Mouse (Mus musculus): ENCODE data around the gene Igfbp2.

Igfbp2 gene

DNA sequence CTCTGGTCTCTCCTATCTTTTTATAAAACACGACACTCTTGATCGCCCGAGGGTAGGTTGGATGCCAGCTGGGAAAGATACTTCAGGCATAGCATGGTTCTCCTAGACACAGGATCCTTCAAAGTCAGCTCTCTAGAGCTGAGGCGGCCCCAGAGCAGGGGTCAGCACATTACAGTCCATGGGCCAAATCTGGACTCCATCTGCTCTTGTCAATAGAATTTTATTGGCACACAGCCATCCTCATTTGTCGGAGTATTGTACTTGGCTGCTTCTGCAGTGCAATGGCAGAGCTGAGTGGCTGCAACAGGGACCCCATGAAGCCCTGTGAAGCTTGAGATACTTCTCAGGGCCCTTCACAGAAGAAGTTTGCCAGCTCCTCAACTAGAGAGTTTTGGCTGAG is 9.1 kb upstream of the Igfbp2 start:
- no peak for DNase-seq (ENCODE audit: low read depth, low spot score)

DNA sequence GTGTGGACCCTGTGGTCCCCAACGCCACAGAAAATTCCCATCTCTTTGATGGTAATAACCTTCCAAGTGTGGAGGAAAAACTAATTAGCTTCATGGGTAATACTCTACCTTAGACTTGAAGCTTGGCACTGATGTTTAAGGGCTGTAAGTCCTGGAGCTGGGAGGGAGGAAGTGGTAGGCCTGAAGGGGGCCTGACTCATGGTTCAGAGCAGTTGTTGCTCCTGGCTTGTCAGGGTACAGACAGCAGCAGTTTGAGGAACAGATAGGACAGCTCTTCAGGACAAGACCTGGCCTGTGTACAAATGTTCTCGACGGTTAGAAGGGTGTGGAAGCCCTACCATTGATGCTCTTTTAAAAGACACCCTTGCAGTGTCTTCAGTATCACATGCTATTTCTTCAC is 8.7 kb upstream of the Igfbp2 start:
- DNase-seq (ENCODE audit: low read depth, low spot score), result no peak

DNA sequence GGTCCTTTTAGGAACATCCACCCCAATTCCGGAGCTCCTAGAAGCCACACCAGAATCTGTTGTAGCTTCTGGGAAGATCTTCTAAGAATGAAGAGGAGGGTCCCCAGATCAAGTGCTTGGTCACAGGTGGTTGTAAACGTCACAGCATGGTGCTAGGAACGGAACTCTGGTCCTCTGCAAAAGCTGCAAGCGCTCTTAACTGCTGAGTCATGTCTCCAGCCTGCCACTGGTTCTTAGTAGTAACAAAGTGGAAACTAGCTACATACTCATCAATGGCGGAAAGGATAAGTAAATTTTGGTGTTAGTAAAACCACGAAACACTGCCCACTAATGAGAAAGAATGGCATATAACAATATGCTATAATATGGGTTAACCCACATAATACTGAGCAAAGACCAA is 4.3 kb upstream of the Igfbp2 start:
- DNase-seq (ENCODE audit: low read depth, low spot score), result no peak

DNA sequence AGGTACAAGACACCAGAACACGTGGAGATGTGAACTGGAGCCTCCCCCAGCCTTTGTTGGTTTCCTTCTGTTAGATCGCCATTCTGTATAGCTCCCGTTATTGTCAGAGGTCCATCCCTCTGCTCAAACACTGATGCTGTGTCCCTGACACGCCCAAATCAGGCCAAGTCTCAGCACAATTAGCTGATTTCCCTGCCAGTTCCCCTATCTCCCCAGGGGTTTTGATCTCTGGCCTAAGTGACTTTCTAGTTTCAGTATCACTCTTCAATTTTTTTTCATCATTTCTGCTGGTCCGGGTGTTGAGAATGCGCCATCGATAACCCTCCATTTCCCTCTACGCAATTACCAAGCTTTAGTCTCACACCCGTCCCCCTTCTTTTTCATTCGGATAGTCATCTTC is 1.4 kb upstream of the Igfbp2 start:
- DNase-seq (ENCODE audit: low read depth, low spot score), result no peak

DNA sequence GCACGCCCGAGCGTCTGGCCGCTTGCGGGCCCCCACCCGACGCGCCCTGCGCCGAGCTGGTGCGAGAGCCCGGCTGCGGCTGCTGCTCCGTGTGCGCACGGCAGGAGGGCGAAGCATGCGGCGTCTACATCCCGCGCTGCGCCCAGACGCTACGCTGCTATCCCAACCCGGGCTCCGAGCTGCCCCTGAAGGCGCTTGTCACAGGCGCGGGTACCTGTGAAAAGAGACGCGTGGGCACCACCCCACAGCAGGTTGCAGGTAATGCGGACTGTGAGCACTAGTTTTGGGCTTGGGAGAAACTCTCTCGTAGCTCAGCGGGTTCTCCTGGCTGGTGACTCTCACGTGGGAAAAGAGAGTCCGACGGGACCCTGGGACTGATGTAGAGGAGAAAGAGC is 401 bp downstream of the Igfbp2 start:
- DNase-seq (ENCODE audit: low read depth, low spot score), result no peak

DNA sequence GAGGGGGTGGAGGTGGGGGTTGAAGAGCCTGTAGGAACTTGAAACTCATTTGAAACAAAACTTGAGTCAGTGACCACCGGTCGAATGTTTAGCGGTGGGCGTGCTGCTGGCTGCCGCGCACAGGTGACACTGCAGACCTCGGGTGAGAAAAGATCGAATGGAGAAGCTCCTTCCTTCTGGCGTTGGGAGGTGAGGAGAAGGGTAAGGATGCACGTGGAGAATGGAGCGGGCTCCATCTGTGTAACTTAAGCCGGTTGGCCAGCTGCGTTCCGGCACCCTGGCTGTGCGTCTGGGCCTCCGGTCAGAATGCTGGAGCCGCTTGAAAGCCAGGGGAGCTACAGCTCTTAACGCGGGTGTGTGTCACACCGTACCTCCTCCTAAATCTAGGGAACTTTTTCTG is 983 bp downstream of the Igfbp2 start:
- DNase-seq (ENCODE audit: low read depth, low spot score), result peak; percentile 63

DNA sequence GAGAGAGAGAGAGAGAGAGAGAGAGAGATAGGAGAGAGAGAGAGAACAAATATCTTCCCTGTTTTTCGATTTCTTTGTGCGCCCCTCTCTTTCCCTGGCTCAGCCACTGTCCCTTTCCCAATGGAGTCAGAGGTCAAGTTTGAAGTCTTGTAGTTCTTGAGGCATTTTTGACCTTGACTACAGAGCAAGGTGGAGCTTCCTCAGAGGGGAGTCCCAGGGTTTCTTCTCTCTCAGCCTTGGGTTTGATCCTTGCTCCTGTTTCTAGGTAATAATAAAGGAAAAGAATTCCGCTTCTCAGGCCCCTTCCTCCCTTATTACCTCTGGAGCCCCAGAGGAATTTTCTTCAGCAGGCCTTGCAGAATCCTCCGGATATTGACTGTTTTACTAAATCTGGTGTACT is 1.6 kb downstream of the Igfbp2 start:
- DNase-seq (ENCODE audit: low read depth, low spot score), result no peak

DNA sequence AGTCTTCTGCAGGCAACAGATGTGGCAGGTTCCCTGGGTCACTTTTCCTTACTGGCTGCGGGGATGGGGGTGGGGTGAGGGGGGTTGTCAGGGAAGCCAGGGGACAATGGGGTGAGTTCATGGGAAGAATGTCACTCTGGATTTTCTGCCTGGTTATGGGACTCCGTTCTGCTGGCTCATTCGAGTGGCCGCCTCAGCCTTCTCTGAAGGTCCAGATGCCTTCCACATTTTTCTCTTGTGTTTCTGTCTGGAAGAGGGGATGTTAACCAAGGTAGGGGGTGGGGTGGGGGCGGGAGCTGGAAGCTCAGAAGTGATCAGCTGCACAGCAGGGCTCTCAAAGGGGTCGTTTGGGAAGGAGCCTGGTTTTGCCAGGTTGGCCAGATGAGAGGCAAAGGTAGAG is 2.1 kb downstream of the Igfbp2 start:
- DNase-seq (ENCODE audit: low read depth, low spot score), result peak; percentile 48

DNA sequence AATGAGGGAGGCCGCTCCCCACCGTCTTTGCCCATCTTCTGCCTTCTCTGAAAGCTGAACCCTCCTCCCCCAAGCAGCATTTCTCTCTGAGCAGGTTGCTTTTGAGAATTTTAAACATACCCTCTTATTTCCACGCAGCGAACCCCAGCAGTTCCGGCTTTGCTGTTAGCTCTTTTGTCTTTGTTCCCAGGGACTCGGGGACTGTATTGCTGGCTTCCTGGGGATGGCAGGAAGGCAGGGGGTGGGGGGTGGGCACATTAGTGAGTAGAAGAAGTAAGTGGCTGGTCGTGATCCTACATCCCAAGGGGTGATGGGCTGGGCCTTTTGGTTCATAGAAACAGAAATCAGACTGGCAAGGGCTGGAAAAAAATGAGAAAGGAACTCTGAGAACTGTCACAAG is 2.6 kb downstream of the Igfbp2 start:
- DNase-seq (ENCODE audit: low read depth, low spot score), result no peak

DNA sequence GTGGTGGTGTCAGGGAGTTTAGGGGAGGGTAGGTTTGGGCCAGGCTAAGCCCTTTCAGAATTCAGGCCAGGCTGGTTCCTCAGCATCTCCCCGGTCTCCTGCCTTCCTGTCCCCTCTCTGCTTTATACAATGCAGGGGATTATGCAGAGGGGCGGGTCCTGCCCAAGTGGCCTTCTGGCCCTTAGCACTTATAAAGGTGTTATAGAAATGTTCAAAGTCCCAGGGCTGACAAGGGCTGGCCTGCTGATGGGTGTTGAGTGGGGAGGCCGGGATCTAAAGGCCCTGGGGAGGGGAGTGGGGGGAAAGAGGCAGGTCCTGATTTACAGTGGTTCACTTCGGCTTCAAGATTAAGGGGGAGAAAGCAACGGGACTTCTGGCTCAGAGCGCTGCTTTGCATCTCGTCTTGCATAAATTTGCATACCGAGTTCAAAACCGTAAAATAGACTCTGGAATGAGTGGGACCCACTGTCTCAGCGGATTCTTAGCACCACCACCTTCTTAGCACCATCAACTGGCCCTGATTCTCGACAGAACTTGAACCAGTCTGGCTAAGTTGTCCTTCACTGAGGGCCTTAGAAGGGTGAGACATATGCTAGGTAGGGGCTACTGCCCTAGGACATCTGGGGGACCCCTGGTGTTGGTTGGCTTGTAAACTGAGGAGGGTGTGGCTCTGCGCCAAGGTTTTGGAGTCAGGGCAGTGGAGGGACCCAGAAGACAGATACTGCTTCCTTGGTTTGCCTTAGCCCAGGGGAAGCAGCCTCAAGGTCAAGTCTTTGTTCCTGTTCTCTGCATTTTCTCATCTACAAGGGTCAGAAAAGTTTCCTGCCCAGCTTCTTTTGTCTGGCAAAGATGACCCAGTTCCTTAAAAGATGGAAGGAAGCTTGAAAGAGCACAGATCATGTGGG is 3.4 kb downstream of the Igfbp2 start:
- no peak for DNase-seq (ENCODE audit: low read depth, low spot score)

DNA sequence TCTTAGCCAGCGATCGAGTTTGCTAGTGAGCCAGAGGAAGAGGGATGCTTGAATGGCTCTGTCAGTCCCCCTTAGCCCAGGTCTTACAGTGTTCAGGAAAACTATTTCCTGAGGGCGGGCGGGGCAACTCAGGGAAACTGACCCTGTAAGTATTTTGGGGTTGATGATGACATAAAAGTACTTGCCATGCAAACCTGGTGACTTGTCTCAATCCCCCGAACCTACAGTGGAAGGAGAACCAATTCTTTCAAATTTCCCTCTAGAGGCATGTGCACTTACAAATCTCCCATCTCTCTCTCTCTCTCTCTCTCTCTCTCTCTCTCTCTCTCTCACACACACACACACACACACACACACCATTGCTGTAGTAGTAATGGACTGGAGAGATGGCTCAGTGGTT is 4.5 kb downstream of the Igfbp2 start:
- no peak for DNase-seq (ENCODE audit: low read depth, low spot score)

DNA sequence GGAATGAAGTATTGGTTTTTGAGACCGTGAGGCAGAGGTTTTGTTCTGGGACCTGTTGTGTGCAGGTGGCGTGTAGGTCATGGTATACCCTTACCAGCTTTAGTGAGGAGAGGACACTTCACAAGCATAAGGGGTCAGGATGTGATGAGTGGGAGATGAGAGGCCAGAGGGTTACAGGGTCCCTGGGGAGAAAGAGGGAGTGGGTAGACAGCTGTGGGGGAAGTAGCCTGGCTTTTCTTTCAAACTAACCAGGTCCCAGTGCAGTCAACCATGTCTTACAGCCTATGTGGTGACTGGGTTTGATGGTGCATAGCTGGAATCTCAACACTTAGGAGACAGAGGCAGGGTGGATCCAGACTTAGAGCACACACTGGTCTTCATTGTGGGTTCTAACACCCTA is 6.2 kb downstream of the Igfbp2 start:
- DNase-seq (ENCODE audit: low read depth, low spot score), result no peak

DNA sequence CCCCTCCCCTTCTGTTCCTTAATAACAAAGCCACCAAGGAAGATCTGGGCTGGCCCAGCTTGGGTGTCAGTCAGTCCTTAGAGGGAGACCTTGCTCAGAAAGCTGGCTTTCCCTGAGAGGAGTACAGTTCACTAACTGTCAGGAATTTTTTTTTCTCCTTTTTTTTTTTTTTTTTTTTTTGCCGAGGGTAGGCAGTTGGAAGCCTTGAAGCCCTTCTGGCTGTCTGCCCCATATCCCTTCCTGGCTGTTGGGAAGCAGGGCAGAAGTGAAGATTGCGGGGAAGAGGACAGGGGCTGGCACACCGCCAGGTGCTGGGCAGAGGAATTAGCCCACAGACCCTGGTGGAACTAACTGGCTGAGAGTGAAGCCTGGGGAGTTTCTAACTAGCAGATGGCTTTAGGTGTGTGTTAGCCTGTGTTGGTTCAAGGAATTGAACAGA is 8.4 kb downstream of the Igfbp2 start:
- DNase-seq (ENCODE audit: low read depth, low spot score), result no peak

DNA sequence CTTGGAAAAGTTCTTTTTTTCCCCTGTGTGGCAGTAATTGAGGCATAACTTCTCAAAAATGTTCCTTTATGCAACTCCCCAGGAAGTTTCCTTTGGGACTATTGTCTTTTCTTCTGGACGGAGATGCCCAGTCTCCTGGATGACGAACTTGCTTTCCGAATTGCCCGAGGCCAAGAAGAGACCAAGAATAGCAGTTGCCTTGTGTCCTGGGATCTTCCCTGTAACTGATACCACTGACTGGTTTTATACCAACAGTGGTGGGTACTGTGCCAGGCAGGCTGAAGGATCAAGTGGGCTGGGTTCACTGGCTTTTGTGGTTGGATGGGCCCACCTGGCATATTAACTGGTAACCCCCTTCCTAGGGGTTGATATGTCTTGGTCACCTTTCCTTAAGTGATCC is 9.3 kb downstream of the Igfbp2 start:
- DNase-seq (ENCODE audit: low read depth, low spot score), result no peak

DNA sequence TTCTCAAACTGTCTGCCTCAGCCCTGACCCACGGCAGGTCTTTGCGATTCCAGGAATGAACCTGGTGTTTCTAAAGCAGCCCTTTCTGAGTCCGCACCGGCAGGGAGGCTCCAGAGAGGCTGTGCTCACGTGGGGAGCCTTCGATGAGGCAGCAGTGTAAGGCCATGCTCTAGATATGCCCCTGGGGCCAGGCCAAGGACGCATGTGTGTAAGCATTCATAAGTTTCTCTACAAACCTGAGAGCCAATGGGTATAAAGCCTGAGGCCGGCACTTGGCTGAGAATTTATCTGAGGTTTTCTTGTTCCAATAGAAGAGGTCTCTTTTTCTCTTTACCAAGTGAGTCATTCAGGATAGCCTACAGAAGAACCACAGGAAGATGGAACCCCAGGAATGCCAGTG is 15.1 kb downstream of the Igfbp2 start:
- DNase-seq (ENCODE audit: low read depth, low spot score), result no peak

DNA sequence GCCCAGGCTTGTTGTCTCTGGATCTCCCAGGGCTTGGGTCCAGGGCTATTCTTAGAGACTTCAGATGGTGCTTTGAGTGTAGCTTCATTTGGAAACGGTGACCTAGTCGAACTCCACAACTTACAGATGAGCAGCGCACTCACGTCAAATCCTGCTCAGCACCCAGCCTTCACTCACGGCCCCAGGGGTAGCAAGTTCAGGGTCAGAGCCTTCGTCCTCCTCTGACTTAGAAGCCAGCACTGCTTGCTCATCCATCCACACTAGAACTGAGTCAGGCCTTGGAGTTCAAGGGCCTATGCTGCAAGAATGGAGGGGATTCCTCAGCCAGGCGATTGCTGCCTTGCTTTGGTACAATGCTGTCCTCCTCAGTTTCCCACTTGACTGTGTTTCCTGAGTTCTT is 15.5 kb downstream of the Igfbp2 start:
- no peak for DNase-seq (ENCODE audit: low read depth, low spot score)

DNA sequence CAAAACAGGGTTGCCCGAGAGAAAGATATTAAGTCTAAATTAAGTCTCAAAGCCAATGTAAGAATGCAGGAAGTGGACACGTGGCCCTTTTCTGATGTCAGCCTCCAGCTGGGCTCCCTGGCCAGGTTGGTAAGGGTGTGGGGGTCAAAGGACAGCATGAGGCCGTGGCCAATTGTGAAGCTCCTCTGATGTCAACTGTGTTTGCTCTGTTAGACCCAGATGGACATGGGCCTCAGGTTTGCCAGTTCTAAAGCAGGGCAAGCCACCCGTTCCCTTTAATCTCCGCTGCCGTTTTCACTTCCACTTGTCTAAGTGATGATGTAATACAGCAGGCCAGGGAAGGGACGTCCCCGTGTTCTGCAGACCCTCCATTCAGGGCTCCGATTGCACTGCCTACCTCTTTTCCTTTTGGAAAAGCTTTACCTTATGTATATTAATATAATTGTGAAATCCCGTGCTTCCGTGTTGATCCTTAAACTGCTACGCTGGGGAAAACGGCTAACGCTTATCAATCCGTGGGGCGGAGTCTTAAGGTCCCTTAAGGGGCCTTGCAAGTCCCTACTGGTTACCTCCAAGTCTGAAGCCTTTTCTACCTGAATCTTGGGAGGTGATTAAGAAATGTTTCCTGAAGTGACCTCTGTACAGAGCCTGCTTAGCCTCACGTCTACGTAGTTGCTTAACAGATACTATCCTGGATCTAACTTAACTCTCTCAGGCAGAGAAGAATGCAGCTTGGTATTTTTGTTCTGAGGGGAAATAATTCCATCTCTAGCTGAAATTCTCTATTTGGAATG is 18.6 kb downstream of the Igfbp2 start:
- DNase-seq (ENCODE audit: low read depth, low spot score), result no peak

DNA sequence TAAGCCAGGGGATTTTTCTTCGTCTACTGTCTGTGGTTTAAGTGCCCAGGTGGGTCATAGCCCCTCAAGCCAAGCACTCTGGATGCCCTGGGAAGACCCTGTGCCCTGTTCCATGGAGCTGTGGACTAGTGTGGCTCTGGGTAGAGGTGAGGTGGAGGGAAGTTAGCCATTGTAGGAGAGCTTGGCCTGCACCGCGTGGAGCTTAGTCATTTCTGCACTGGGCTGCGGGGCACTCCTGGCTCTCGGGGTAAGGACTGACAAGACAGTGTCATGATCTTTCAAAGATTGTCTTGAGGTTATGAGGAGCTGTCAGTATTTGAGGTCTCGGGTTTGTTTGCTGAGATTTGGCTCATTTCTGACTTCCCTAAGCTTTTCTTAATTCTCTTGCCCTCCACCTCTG is 20.4 kb downstream of the Igfbp2 start:
- DNase-seq (ENCODE audit: low read depth, low spot score), result no peak

DNA sequence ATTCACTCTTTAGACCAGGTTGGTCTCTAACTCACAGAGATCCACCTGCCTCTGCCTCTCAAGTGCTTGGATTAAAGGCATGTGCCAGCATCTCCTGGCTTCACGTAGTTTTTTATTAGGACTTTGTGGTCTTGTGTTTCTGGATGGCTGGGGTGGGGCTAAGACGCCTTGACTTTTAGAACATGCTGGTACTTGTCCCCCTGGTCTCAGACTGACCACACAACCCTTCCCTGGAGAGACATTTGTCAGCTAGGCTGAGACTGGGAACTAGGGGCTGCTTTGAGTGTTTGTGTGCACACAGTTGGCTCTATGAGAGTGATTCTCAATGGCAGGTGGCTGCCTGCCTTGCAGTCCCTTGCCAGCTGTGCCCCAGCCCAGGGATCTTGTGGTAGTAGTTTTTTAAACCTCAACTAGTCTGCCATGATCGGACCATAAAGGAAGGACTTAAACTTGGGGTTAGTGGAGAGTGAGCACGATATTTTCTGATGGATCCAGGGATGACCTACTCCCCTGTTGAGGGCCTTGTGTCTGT is 23.6 kb downstream of the Igfbp2 start:
- DNase-seq (ENCODE audit: low read depth, low spot score), result no peak

DNA sequence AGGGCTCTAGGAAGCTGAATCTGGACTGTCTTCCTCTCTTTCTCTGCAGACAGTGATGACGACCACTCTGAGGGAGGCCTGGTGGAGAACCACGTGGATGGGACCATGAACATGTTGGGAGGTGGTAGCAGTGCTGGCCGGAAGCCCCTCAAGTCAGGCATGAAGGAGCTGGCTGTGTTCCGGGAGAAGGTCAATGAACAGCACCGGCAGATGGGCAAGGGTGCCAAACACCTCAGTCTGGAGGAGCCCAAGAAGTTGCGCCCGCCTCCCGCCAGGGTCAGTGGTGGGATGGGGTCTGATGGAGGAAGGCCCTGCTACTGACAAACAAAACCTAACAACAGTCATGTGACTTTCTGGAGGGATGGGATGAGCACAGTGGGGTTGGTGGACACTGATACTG is 24.7 kb downstream of the Igfbp2 start:
- DNase-seq (ENCODE audit: low read depth, low spot score), result no peak

DNA sequence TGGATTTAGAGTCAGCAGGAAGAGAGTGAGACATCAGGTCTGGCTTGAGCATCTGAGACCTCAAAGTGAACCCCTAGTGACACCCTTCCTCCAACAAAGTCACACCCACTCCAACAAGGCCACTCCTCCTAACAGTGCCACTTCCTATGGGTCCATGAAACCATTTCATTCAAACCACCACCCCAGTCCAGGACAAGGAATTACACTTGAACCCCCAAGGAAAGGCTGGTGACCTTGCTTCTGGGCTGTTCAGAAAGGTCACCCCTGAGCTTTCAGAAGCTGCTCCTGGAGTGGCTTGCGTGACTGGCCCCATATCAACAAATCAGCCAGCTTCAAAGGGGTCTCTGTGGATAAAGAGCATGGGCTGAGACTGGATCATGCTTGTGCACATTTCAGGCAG is 29.5 kb downstream of the Igfbp2 start:
- no peak for DNase-seq (ENCODE audit: low read depth, low spot score)

DNA sequence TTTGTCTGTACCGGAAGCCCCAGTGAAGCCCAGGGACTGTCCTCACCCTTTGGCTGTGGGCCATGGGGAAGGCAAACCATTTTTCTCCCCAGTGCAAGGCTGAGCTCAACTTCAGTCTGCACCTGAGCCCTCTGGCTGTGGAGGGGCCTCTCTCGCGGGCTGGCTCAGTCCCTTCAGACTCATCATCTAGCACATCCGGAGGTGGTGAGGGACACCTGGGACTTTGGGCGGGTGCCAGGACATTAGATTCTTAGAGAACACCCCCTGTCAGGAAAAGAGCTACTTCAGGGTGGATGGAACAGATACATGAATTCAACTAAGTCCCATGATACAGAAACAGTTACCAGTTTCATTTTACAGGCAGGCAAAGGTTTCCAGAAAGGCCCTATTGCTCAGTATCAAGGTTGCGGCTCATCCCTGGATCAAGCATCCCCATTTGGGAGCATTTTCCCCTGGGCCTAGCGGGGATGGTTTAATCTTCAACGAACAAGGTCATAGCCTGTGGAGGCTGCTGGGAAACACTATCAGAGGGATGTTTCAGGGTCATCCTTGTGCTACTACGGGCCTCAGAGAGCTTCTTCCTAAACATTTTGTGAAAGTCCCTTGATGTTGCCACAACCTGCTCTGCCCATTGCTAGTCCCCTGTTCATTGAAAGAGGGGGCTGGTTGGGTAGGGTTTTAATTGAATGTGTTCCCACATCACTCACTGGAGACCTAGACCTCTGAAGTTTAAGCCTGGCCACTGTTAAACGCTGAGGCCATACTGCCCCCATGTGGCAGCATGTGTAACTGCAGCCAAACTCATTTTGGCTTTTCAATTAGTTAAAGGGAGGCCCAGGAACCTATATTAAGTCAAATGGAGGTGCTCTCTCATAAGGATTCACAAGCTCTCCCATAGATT is 30.3 kb downstream of the Igfbp2 start:
- peak; percentile 79 for DNase-seq (ENCODE audit: low read depth, low spot score)
